Mouse (Mus musculus) liver, embryonic 12.5 days (tissue): ENCODE data around the gene Togaram2. TPM values are rescaled to one million over a fixed set of nuclear protein-coding genes. Genes with fewer than 3 reads are reported as not detected.

Experiments used
- ATAC-seq: fragments of 200-750 bp; cut with Nextera tagmentation; 2 replicates; pipeline ENCODE4 v1.8.0; 2017; ENCODE audit warnings: moderate number of reproducible peaks, mild to moderate bottlenecking, moderate library complexity
- H3K27ac ChIP-seq: fragments of 300-500 bp; sonication (generic); 2 replicates; pipeline ENCODE4 v1.5.1; 2016; ENCODE audit warnings: mild to moderate bottlenecking
- H3K27me3 ChIP-seq: fragments of 300-500 bp; sonication (generic); replicated peaks from 2 replicates; pipeline ENCODE4 v1.6.1; 2016; ENCODE audit warnings: mild to moderate bottlenecking, moderate library complexity
- H3K36me3 ChIP-seq: fragments of 300-500 bp; sonication (generic); 2 replicates; pipeline ENCODE4 v1.6.1; 2016; ENCODE audit warnings: mild to moderate bottlenecking, moderate library complexity
- H3K4me1 ChIP-seq: fragments of 300-500 bp; sonication (generic); 2 replicates; pipeline ENCODE4 v1.6.1; 2016
- H3K4me2 ChIP-seq: fragments of 300-500 bp; sonication (generic); 2 replicates; pipeline ENCODE4 v1.6.1; 2016; ENCODE audit warnings: mild to moderate bottlenecking, moderate library complexity
- H3K4me3 ChIP-seq: fragments of 300-500 bp; sonication (generic); 2 replicates; pipeline ENCODE4 v1.5.1; 2016; ENCODE audit warnings: mild to moderate bottlenecking, moderate library complexity
- H3K9ac ChIP-seq: fragments of 300-500 bp; sonication (generic); 2 replicates; pipeline ENCODE4 v1.6.1; 2016; ENCODE audit warnings: mild to moderate bottlenecking, moderate library complexity
- H3K9me3 ChIP-seq: fragments of 300-500 bp; sonication (generic); replicated peaks from 2 replicates; pipeline ENCODE4 v1.6.1; 2016; ENCODE audit warnings: mild to moderate bottlenecking, moderate library complexity
- WGBS: fragments of 180-500 bp; shearing (Covaris S2); methylation state at CpG from one replicate; pipeline ENCODE4 v1.1.7; 2016; ENCODE audit not compliant: insufficient replicate concordance; 5-methylcytosine and 5-hydroxymethylcytosine counted together
- polyA plus RNA-seq: library from polyadenylated mRNA; unstranded; fragments of >200 nt; fragmentation: Nextera tagmentation; extraction: Ambion mirVana; gene quantifications from 2 replicates; pipeline ENCODE4 v1.2.1, GENCODE M21; 2016

Gene Togaram2
- polyA plus RNA-seq, 1 experiment from 2014 or later, result 0.07 TPM

- Histone ChIP-seq H3K4me1 (no peaks in the 10 kb centered on the region), H3K27me3 (0 out of 2 replicates have a peak, but pooled peaks cover under 1% of the 10 kb centered on the region), H3K4me2 (no peak overlapping the region), H3K36me3 (no peaks in the 10 kb centered on the region), H3K4me3 (no peak overlapping the region), H3K27ac (no peak overlapping the region), H3K9ac (no peak overlapping the region), H3K9me3 (no peaks in the 10 kb centered on the region)
- ATAC-seq, result no peak
- WGBS, result 65% methylated on average over 6 of the region's 6 CpGs
Observed at GRCm38 (mm10) chr17:71683281-71683680, 10.2 kb downstream of the Togaram2 start.

GRCm38 (mm10) chr17:71684103-71684608 lies 11.1 kb downstream of the Togaram2 start:
- H3K36me3 ChIP-seq, result no peaks in the 10 kb centered on the region
- ATAC-seq, result no peak
- H3K9me3 ChIP-seq, result no peaks in the 10 kb centered on the region
- H3K27me3 ChIP-seq, result no peaks in the 10 kb centered on the region
- no peak overlapping the region for H3K4me2 ChIP-seq
- 54% methylated on average over 5 of the region's 5 CpGs for WGBS
- H3K9ac ChIP-seq, result no peak overlapping the region
- H3K4me1 ChIP-seq, result no peaks in the 10 kb centered on the region
- H3K4me3 ChIP-seq, result no peak overlapping the region
- no peak overlapping the region for H3K27ac ChIP-seq

GRCm38 (mm10) chr17:71687436-71687835 lies 14.4 kb downstream of the Togaram2 start:
- Histone ChIP-seq H3K4me1 (no peaks in the 10 kb centered on the region), H3K4me2 (no peak overlapping the region), H3K9ac (no peak overlapping the region), H3K9me3 (no peaks in the 10 kb centered on the region), H3K27me3 (no peaks in the 10 kb centered on the region), H3K27ac (no peak overlapping the region), H3K36me3 (no peaks in the 10 kb centered on the region), H3K4me3 (no peak overlapping the region)
- no peak for ATAC-seq
- WGBS, result 58% methylated on average over 9 of the region's 9 CpGs

- WGBS, result 44% methylated on average over 5 of the region's 5 CpGs
- H3K27me3 ChIP-seq, result no peaks in the 10 kb centered on the region
- H3K27ac ChIP-seq, result no peak overlapping the region
- no peaks in the 10 kb centered on the region for H3K9me3 ChIP-seq
- H3K4me1 ChIP-seq, result no peaks in the 10 kb centered on the region
- ATAC-seq, result no peak
- no peak overlapping the region for H3K4me2 ChIP-seq
- no peak overlapping the region for H3K9ac ChIP-seq
- no peak overlapping the region for H3K4me3 ChIP-seq
- no peaks in the 10 kb centered on the region for H3K36me3 ChIP-seq
Observed at GRCm38 (mm10) chr17:71689903-71690302, 16.8 kb downstream of the Togaram2 start.

GRCm38 (mm10) chr17:71691361-71691875 lies 18.4 kb downstream of the Togaram2 start:
- H3K9ac ChIP-seq, result no peak overlapping the region
- H3K27ac ChIP-seq, result no peak overlapping the region
- no peak overlapping the region for H3K4me2 ChIP-seq
- H3K36me3 ChIP-seq, result no peaks in the 10 kb centered on the region
- no peaks in the 10 kb centered on the region for H3K9me3 ChIP-seq
- H3K27me3 ChIP-seq, result peaks cover 7% of the 10 kb centered on the region
- no peak for ATAC-seq
- WGBS, result 61% methylated on average over 11 of the region's 11 CpGs
- H3K4me1 ChIP-seq, result no peaks in the 10 kb centered on the region
- H3K4me3 ChIP-seq, result no peak overlapping the region

- no peak overlapping the region for H3K27ac ChIP-seq
- H3K4me2 ChIP-seq, result no peak overlapping the region
- 54% methylated on average over 5 of the region's 5 CpGs for WGBS
- no peaks in the 10 kb centered on the region for H3K4me1 ChIP-seq
- ATAC-seq, result no peak
- H3K9me3 ChIP-seq, result no peaks in the 10 kb centered on the region
- no peak overlapping the region for H3K9ac ChIP-seq
- H3K4me3 ChIP-seq, result no peak overlapping the region
- peaks cover 7% of the 10 kb centered on the region for H3K27me3 ChIP-seq
- no peaks in the 10 kb centered on the region for H3K36me3 ChIP-seq
Observed at GRCm38 (mm10) chr17:71693313-71693712, 20.3 kb downstream of the Togaram2 start.

- ATAC-seq, result no peak
- no peaks in the 10 kb centered on the region for H3K36me3 ChIP-seq
- H3K27ac ChIP-seq, result no peak overlapping the region
- H3K9me3 ChIP-seq, result no peaks in the 10 kb centered on the region
- WGBS, result 41% methylated on average over 8 of the region's 8 CpGs
- peaks cover 7% of the 10 kb centered on the region for H3K27me3 ChIP-seq
- no peaks in the 10 kb centered on the region for H3K4me1 ChIP-seq
- no peak overlapping the region for H3K4me3 ChIP-seq
- no peak overlapping the region for H3K4me2 ChIP-seq
- no peak overlapping the region for H3K9ac ChIP-seq
Observed at GRCm38 (mm10) chr17:71693780-71694179, 20.7 kb downstream of the Togaram2 start.

GRCm38 (mm10) chr17:71695151-71695550 lies 22.1 kb downstream of the Togaram2 start:
- H3K9ac ChIP-seq, result no peak overlapping the region
- ATAC-seq, result no peak
- peaks cover 7% of the 10 kb centered on the region for H3K27me3 ChIP-seq
- H3K27ac ChIP-seq, result no peak overlapping the region
- H3K4me2 ChIP-seq, result no peak overlapping the region
- WGBS, result 68% methylated on average over 8 of the region's 8 CpGs
- H3K4me3 ChIP-seq, result no peak overlapping the region
- H3K36me3 ChIP-seq, result no peaks in the 10 kb centered on the region
- no peaks in the 10 kb centered on the region for H3K9me3 ChIP-seq
- no peaks in the 10 kb centered on the region for H3K4me1 ChIP-seq

- no peak for ATAC-seq
- Histone ChIP-seq H3K36me3 (no peaks in the 10 kb centered on the region), H3K4me3 (no peak overlapping the region), H3K4me1 (no peaks in the 10 kb centered on the region), H3K9me3 (no peaks in the 10 kb centered on the region), H3K9ac (no peak overlapping the region), H3K27me3 (peaks cover 7% of the 10 kb centered on the region), H3K4me2 (no peak overlapping the region), H3K27ac (no peak overlapping the region)
- 69% methylated on average over 15 of the region's 15 CpGs for WGBS
Observed at GRCm38 (mm10) chr17:71695716-71696315, 22.8 kb downstream of the Togaram2 start.

GRCm38 (mm10) chr17:71696396-71696795 lies 23.3 kb downstream of the Togaram2 start:
- no peak overlapping the region for H3K27ac ChIP-seq
- no peaks in the 10 kb centered on the region for H3K36me3 ChIP-seq
- no peak overlapping the region for H3K4me2 ChIP-seq
- WGBS, result 82% methylated on average over 5 of the region's 5 CpGs
- no peaks in the 10 kb centered on the region for H3K4me1 ChIP-seq
- H3K9ac ChIP-seq, result no peak overlapping the region
- H3K4me3 ChIP-seq, result no peak overlapping the region
- no peak for ATAC-seq
- no peaks in the 10 kb centered on the region for H3K9me3 ChIP-seq
- H3K27me3 ChIP-seq, result peaks cover 7% of the 10 kb centered on the region

- H3K36me3 ChIP-seq, result no peaks in the 10 kb centered on the region
Observed at GRCm38 (mm10) chr17:71697896-71698618, 25.0 kb downstream of the Togaram2 start.

GRCm38 (mm10) chr17:71698619-71698956 lies 25.5 kb downstream of the Togaram2 start:
- no peaks in the 10 kb centered on the region for H3K9me3 ChIP-seq
- peaks cover 7% of the 10 kb centered on the region for H3K27me3 ChIP-seq
- H3K27ac ChIP-seq, result no peak overlapping the region
- no peak overlapping the region for H3K4me2 ChIP-seq
- WGBS, result 77% methylated on average over 11 of the region's 11 CpGs
- no peaks in the 10 kb centered on the region for H3K36me3 ChIP-seq
- no peak overlapping the region for H3K4me3 ChIP-seq
- ATAC-seq, result no peak
- H3K4me1 ChIP-seq, result no peaks in the 10 kb centered on the region
- no peak overlapping the region for H3K9ac ChIP-seq

More at GRCm38 (mm10) chr17:71697896-71698618, 25.0 kb downstream of the Togaram2 start:
- H3K4me1 ChIP-seq, result no peaks in the 10 kb centered on the region
- no peak for ATAC-seq
- no peak overlapping the region for H3K27ac ChIP-seq
- H3K27me3 ChIP-seq, result peaks cover 7% of the 10 kb centered on the region
- WGBS, result 65% methylated on average over 11 of the region's 11 CpGs
- H3K4me3 ChIP-seq, result no peak overlapping the region
- H3K9me3 ChIP-seq, result no peaks in the 10 kb centered on the region
- H3K4me2 ChIP-seq, result no peak overlapping the region
- H3K9ac ChIP-seq, result no peak overlapping the region
